Mouse (Mus musculus) heart, adult 2 months (tissue): ENCODE data around the gene 1810010H24Rik. TPM values are rescaled to one million over a fixed set of nuclear protein-coding genes. Genes with fewer than 3 reads are reported as not detected.

Experiments
- DNase-seq, 2 experiments: peaks; one replicate each; pipeline ENCODE4 v3.0.0; 2021
- H3K27ac ChIP-seq: fragments of 200-600 bp; 2 replicates; pipeline ENCODE4 v1.8.1; 2022
- H3K27me3 ChIP-seq: fragments of 200-500 bp; 2 replicates; pipeline ENCODE4 v1.6.1; 2012; ENCODE audit warnings: mild to moderate bottlenecking, low read length, inconsistent platforms, mixed read lengths; ENCODE audit not compliant: control insufficient read depth, insufficient read depth
- H3K36me3 ChIP-seq: fragments of 200-500 bp; 2 replicates; pipeline ENCODE4 v1.6.1; 2012; ENCODE audit warnings: low read length, inconsistent platforms; ENCODE audit not compliant: control insufficient read depth, insufficient read depth
- H3K4me1 ChIP-seq: fragments of 200-500 bp; 2 replicates; pipeline ENCODE4 v1.6.1; 2011; ENCODE audit warnings: low read length; ENCODE audit not compliant: control insufficient read depth, insufficient read depth
- H3K4me3 ChIP-seq: fragments of 200-600 bp; 2 replicates; pipeline ENCODE4 v1.8.1; 2022
- H3K79me2 ChIP-seq: fragments of 200-500 bp; replicated peaks from 2 replicates; pipeline ENCODE4 v1.6.1; 2012; ENCODE audit warnings: mild to moderate bottlenecking, inconsistent platforms, low read length, moderate library complexity, mixed read lengths; ENCODE audit not compliant: control insufficient read depth, insufficient read depth
- H3K9ac ChIP-seq: fragments of 200-500 bp; 2 replicates; pipeline ENCODE4 v1.6.1; 2012; ENCODE audit warnings: low read depth, mild to moderate bottlenecking, control low read depth, inconsistent platforms, low read length, mixed read lengths
- CTCF ChIP-seq: fragments of 200-600 bp; IDR thresholded peaks from 2 replicates; pipeline ENCODE4 v1.8.1; 2022; ENCODE audit warnings: antibody characterized with exemption, mild to moderate bottlenecking, moderate library complexity
- EP300 ChIP-seq: fragments of 200-500 bp; IDR thresholded peaks from 2 replicates; pipeline ENCODE4 v1.6.1; 2011; ENCODE audit warnings: low read depth, low read length, control low read depth; ENCODE audit not compliant: insufficient read depth
- POLR2A ChIP-seq: fragments of 200-500 bp; IDR thresholded peaks from 2 replicates; pipeline ENCODE4 v1.6.1; 2011; ENCODE audit warnings: mild to moderate bottlenecking, low read depth, low read length, control low read depth; ENCODE audit not compliant: insufficient read depth
- WGBS: fragments of 180-500 bp; shearing (Covaris S2); methylation state at CpG from one replicate; pipeline ENCODE4 v1.1.7; 2018; 5-methylcytosine and 5-hydroxymethylcytosine counted together
- intact Hi-C: fragments of 180-260 bp; cut with DNase I; formaldehyde crosslinking; loops from one replicate; pipeline ENCODE4 v1.15.1; 2025
- polyA plus RNA-seq: library from polyadenylated mRNA; depleted of rRNA; stranded (reverse); fragments of >200 nt; gene quantifications from 2 replicates; pipeline ENCODE4 v1.2.3, GENCODE M21; 2012
- total RNA-seq, 2 experiments: library from RNA; stranded (reverse); gene quantifications; 2 replicates each; pipeline ENCODE4 v1.2.3; 2021

Gene 1810010H24Rik
- total and polyA plus RNA-seq, 3 experiments, result 1.9 to 3.0 (median 2.7) TPM

GRCm38 (mm10) chr11:107026554-107027430 lies 1.3 kb downstream of the 1810010H24Rik start:
- DNase-seq, result no peak
- peak overlapping the region; percentile 20; the same call in 1 of the 2 replicates for H3K4me3 ChIP-seq
- no peak for TF ChIP-seq EP300
- no peak for TF ChIP-seq CTCF
- no peak for TF ChIP-seq POLR2A
- H3K9ac ChIP-seq, result no peak overlapping the region
- no peaks in the 10 kb centered on the region for H3K27me3 ChIP-seq
- H3K79me2 ChIP-seq, result no peaks in the 10 kb centered on the region
- peak overlapping the region; percentile 16; the same call in 1 of the 2 replicates for H3K27ac ChIP-seq
- peaks cover 2% of the 10 kb centered on the region for H3K4me1 ChIP-seq
- intact Hi-C loops, result no loop called here
- 12% methylated on average over 12 of the region's 12 CpGs for WGBS
- no peaks in the 10 kb centered on the region for H3K36me3 ChIP-seq

DNA sequence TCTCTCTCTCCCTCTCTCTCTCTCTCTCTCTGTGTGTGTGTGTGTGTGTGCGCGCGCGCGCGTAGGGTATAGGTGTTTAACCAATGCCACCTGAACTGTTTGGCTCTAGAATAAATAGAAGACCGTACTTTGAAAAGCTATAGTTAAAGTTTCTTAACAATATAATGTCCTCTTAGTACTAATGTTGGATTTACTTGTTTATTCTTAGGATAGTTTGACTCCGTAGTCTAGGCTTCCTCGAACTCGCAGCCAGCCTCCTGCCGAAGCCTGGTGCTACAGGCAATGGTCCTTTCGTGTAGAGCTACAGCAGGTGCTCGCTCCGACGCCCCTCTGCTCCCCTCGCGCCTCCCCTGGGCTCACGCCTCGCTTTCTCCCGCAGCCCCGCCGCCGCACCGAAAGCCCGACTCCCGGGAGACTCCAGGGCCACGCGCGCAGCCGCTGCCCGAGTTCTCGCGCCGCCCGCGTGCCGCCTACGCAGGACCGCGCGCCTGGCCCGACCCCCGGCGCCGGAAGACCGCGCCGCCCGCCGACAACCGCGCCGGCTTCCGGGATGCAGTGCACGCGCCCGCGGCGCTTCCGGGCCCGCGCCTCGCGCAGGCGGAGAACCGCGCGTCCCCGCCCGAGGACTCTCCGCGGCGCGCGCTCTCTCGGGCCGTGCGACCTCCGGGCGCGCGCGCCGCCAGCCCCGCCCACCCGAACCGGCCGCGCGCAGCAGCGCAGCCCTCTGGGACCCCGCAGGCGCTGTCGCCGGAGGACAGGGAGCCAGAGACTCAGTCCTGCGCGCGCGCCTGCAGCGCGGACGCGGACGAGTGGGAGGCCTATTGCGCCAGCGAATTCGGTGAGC lies 2.2 kb downstream of the 1810010H24Rik start:
- no peaks in the 10 kb centered on the region for H3K79me2 ChIP-seq
- peaks cover 2% of the 10 kb centered on the region for H3K4me1 ChIP-seq
- intact Hi-C loops, result loop anchor here (2.0 kb wide), 2 partner anchors 15 kb away; no protein-coding TSS in a partner anchor
- 1% methylated on average over 107 of the region's 107 CpGs for WGBS
- H3K27ac ChIP-seq, result peak overlapping the region; percentile 80
- no peaks in the 10 kb centered on the region for H3K36me3 ChIP-seq
- DNase-seq, result peak; percentile 93 to 96
- H3K4me3 ChIP-seq, result peak overlapping the region; percentile 83
- peak overlapping the region; percentile 90 for H3K9ac ChIP-seq
- H3K27me3 ChIP-seq, result no peaks in the 10 kb centered on the region
- TF ChIP-seq EP300 (no peak), CTCF (no peak), POLR2A (peak; percentile 49; the same call in 1 of the 2 replicates)

DNA sequence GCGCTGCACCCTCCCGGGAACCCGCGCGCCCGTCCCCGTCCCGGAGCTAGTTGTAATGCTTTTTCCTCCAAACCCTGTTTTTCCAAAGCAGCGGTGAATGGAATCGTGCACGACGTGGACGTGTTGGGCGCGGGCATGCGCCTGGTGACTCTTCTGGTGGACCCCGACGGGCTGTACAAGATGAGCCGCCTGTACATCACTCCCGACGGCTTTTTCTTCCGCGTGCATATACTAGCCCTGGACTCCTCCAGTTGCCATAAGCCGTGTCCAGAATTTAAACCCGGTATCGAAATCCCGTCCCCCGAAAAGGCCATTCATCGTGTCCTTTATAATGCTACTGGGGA lies 2.8 kb downstream of the 1810010H24Rik start:
- TF ChIP-seq POLR2A (no peak; the same call in 1 of the 2 replicates), CTCF (no peak), EP300 (no peak)
- Histone ChIP-seq H3K4me3 (peak overlapping the region; percentile 76), H3K4me1 (peaks cover 2% of the 10 kb centered on the region), H3K27ac (peak overlapping the region; percentile 80), H3K27me3 (no peaks in the 10 kb centered on the region), H3K36me3 (no peaks in the 10 kb centered on the region), H3K79me2 (no peaks in the 10 kb centered on the region), H3K9ac (peak overlapping the region; percentile 37)
- 3% methylated on average over 29 of the region's 29 CpGs for WGBS
- DNase-seq, result no peak
- intact Hi-C loops, result loop anchor here (2.0 kb wide), 2 partner anchors 15 kb away; no protein-coding TSS in a partner anchor

- H3K27ac ChIP-seq, result peak overlapping the region; percentile 80
Observed at GRCm38 (mm10) chr11:107028754-107029153, 3.3 kb downstream of the 1810010H24Rik start.

GRCm38 (mm10) chr11:107029536-107029935 lies 4.1 kb downstream of the 1810010H24Rik start:
- Histone ChIP-seq H3K9ac (no peak overlapping the region), H3K79me2 (no peaks in the 10 kb centered on the region), H3K4me1 (peaks cover 2% of the 10 kb centered on the region), H3K36me3 (no peaks in the 10 kb centered on the region), H3K4me3 (no peak overlapping the region), H3K27ac (no peak overlapping the region), H3K27me3 (no peaks in the 10 kb centered on the region)
- intact Hi-C loops, result loop anchor here (2.0 kb wide), 2 partner anchors 13 to 17 kb away; no protein-coding TSS in a partner anchor
- 58% methylated on average over 19 of the region's 19 CpGs for WGBS
- DNase-seq, result no peak
- TF ChIP-seq CTCF (no peak), POLR2A (no peak), EP300 (no peak)

More at GRCm38 (mm10) chr11:107028754-107029153, 3.3 kb downstream of the 1810010H24Rik start:
- no peaks in the 10 kb centered on the region for H3K79me2 ChIP-seq
- WGBS, result 67% methylated on average over 6 of the region's 6 CpGs
- DNase-seq, result no peak
- H3K9ac ChIP-seq, result no peak overlapping the region; the same call in 1 of the 2 replicates
- intact Hi-C loops, result loop anchor here (2.0 kb wide), 2 partner anchors 14 to 16 kb away; no protein-coding TSS in a partner anchor
- TF ChIP-seq POLR2A (no peak), EP300 (no peak), CTCF (no peak)
- H3K4me1 ChIP-seq, result peaks cover 2% of the 10 kb centered on the region
- H3K27me3 ChIP-seq, result no peaks in the 10 kb centered on the region
- peak overlapping the region; percentile 76 for H3K4me3 ChIP-seq
- H3K36me3 ChIP-seq, result no peaks in the 10 kb centered on the region
